ENCODE assay signal across 9 mouse cellular contexts in genomic region chr6:99175377-99175776, GRCm38 (mm10).
DNase-seq lines count a peak whose midpoint lies in the region; ATAC-seq and TF ChIP-seq lines count a peak whose summit lies in the region.
"Had no signal": no experiment of that assay in that cellular context is flagged by ENCODE, and none has a peak within 500 bp of the region (broad histone marks: within the 10 kb centered on the region; RNA-seq: fewer than 3 reads in every experiment).

No protein-coding gene starts in this region.

- peaks cover 48% of the 10 kb centered on the region for H3K4me1 ChIP-seq in heart, embryonic 10.5 days
- peaks cover 31% of the 10 kb centered on the region for H3K4me1 ChIP-seq in lung, adult 2 months (ENCODE audit: control insufficient read depth, insufficient read depth, low read length)
- peaks cover 4% of the 10 kb centered on the region for H3K4me1 ChIP-seq in stomach, postnatal 0 days (replicated peaks; ENCODE audit: control insufficient read depth, insufficient read depth)

- no peak for TF ChIP-seq POLR2A in lung, adult 2 months (IDR thresholded peaks at IDR 0.05; ENCODE audit: borderline replicate concordance, extremely low read depth, low read depth, low read length)

- H3K9me3 ChIP-seq in heart, embryonic 10.5 days, result no peaks in the 10 kb centered on the region
- H3K9me3 ChIP-seq in stomach, postnatal 0 days (ENCODE audit: control insufficient read depth, low read length), result no peaks in the 10 kb centered on the region
- H3K9me3 ChIP-seq: embryonic facial prominence, embryonic 12.5 days had no signal

- peak; percentile 54 for DNase-seq in ovary, adult 18-20 months (ENCODE audit: low spot score)
- no peak for DNase-seq in ovary, postnatal 14 days (ENCODE audit: low spot score)
- no peak for DNase-seq in heart, embryonic 10.5 days (ENCODE audit: low spot score)
- peak; percentile 46 for DNase-seq in lung, adult 2 months
- DNase-seq in stomach, postnatal 0 days (ENCODE audit: low spot score), result no peak
- no peak for DNase-seq in thymus, postnatal 10 days (ENCODE audit: low spot score in 2 of 2)
- DNase-seq in thymus, postnatal 25 days, result no peak

- peak overlapping the region; percentile 77 for H3K27ac ChIP-seq in heart, embryonic 10.5 days
- H3K27ac ChIP-seq in stomach, postnatal 0 days (replicated peaks), result peak overlapping the region; percentile 78
- H3K27ac ChIP-seq: embryonic facial prominence, embryonic 12.5 days had no signal

- peak; percentile 79 for ATAC-seq in stomach, postnatal 0 days (ENCODE audit: low FRiP score, low TSS enrichment)
- no peak for ATAC-seq in frontal cortex, adult (ENCODE audit: low TSS enrichment)

- TF ChIP-seq CTCF in lung, adult 2 months (IDR thresholded peaks at IDR 0.05; ENCODE audit: insufficient read depth, low read length), result no peak
- TF ChIP-seq CTCF in stomach, postnatal 0 days (IDR thresholded peaks at IDR 0.05; ENCODE audit: low read depth), result no peak

- no peak for TF ChIP-seq EP300 in stomach, postnatal 0 days (optimal IDR thresholded peaks at IDR 0.05)

- 0 out of 2 replicates have a peak overlapping the region, but pooled peaks have one; percentile 3 for H3K4me2 ChIP-seq in stomach, postnatal 0 days (replicated peaks; ENCODE audit: low read depth)
- H3K4me2 ChIP-seq: embryonic facial prominence, embryonic 12.5 days had no signal

- H3K4me3 ChIP-seq in heart, embryonic 10.5 days, result no peak overlapping the region
- H3K4me3 ChIP-seq in lung, adult 2 months (replicated peaks; ENCODE audit: extremely low read depth, low read depth, low read length), result no peak overlapping the region
- no peak overlapping the region for H3K4me3 ChIP-seq in stomach, postnatal 0 days (ENCODE audit: low read depth, low read length)
- H3K4me3 ChIP-seq: embryonic facial prominence, embryonic 12.5 days had no signal

- 23% methylated on average over 5 of the region's 5 CpGs for WGBS in heart, embryonic 10.5 days
- WGBS in lung, adult 2 months, result 54% methylated on average over 5 of the region's 5 CpGs
- WGBS in stomach, postnatal 0 days, result 44% methylated on average over 5 of the region's 5 CpGs

- H3K9ac ChIP-seq in stomach, postnatal 0 days (ENCODE audit: low read length), result no peak overlapping the region
- H3K9ac ChIP-seq: embryonic facial prominence, embryonic 12.5 days had no signal

- H3K36me3 ChIP-seq in heart, embryonic 10.5 days, result no peaks in the 10 kb centered on the region
- H3K36me3 ChIP-seq in stomach, postnatal 0 days (ENCODE audit: control insufficient read depth, insufficient read depth, low read length), result no peaks in the 10 kb centered on the region
- H3K36me3 ChIP-seq: embryonic facial prominence, embryonic 12.5 days had no signal

- no peaks in the 10 kb centered on the region for H3K27me3 ChIP-seq in heart, embryonic 10.5 days (ENCODE audit: insufficient read depth, poor library complexity, severe bottlenecking)
- H3K27me3 ChIP-seq in stomach, postnatal 0 days (ENCODE audit: control insufficient read depth, insufficient read depth, low read length), result no peaks in the 10 kb centered on the region
- H3K27me3 ChIP-seq: embryonic facial prominence, embryonic 12.5 days had no signal

Comparison
In these comparisons a context has a peak if more than half of its experiments do, and no peak if none do; other contexts are left out.
1. DNase-seq: peak in ovary, adult 18-20 months (single experiment) and lung, adult 2 months (single experiment); none in ovary, postnatal 14 days (single experiment), heart, embryonic 10.5 days (single experiment), stomach, postnatal 0 days (single experiment), thymus, postnatal 10 days (0 of 2) and thymus, postnatal 25 days (single experiment).